26 mouse cellular contexts compared by ENCODE assay signal in genomic region chr4:98587686-98588085, GRCm38 (mm10).
DNase-seq lines count a peak whose midpoint lies in the region; ATAC-seq and TF ChIP-seq lines count a peak whose summit lies in the region.
"Had no signal": no experiment of that assay in that cellular context is flagged by ENCODE, and none has a peak within 500 bp of the region (broad histone marks: within the 10 kb centered on the region; RNA-seq: fewer than 3 reads in every experiment).

No protein-coding gene starts in this region.

- H3K9me3 ChIP-seq in kidney, embryonic 14.5 days (ENCODE audit: control insufficient read depth, low read length) = no peaks in the 10 kb centered on the region
- no peaks in the 10 kb centered on the region for H3K9me3 ChIP-seq in midbrain, embryonic 13.5 days
- no peaks in the 10 kb centered on the region for H3K9me3 ChIP-seq in intestine, postnatal 0 days (ENCODE audit: control insufficient read depth)
- H3K9me3 ChIP-seq: forebrain, embryonic 15.5 days; hindbrain, embryonic 15.5 days; intestine, embryonic 15.5 days; midbrain, embryonic 10.5 days; stomach, embryonic 15.5 days had no signal

- no peak for DNase-seq in cerebellum, postnatal 4 days (ENCODE audit: low spot score in 2 of 2)
- DNase-seq in 3T3-L1 (ENCODE audit: low read depth, low spot score) = peak; percentile 35
- DNase-seq in cerebellum, adult 11 months = peak; percentile 65
- DNase-seq in cerebellum, adult 9-11 months = peak; percentile 85
- DNase-seq: adrenal gland, adult 2 months; embryo, embryonic 11 days; gastrocnemius, postnatal 14 days; heart, adult 11 months; kidney, postnatal 10 days; left cerebral cortex, postnatal 4 days; lung, adult 18-20 months; lung, postnatal 10 days; right cerebral cortex, postnatal 4 days; thymus, postnatal 25 days had no signal

- H3K27ac ChIP-seq in kidney, embryonic 14.5 days (ENCODE audit: low read depth, low read length) = no peak overlapping the region
- no peak overlapping the region for H3K27ac ChIP-seq in midbrain, embryonic 13.5 days
- H3K27ac ChIP-seq in intestine, postnatal 0 days (ENCODE audit: low read depth, low read length) = no peak overlapping the region
- H3K27ac ChIP-seq: forebrain, embryonic 15.5 days; hindbrain, embryonic 15.5 days; intestine, embryonic 15.5 days; midbrain, embryonic 10.5 days; stomach, embryonic 15.5 days had no signal

- no peak overlapping the region for H3K4me2 ChIP-seq in kidney, embryonic 14.5 days (replicated peaks; ENCODE audit: low read depth, low read length)
- no peak overlapping the region for H3K4me2 ChIP-seq in midbrain, embryonic 13.5 days (replicated peaks)
- H3K4me2 ChIP-seq in intestine, postnatal 0 days (replicated peaks; ENCODE audit: low read depth) = no peak overlapping the region
- H3K4me2 ChIP-seq: forebrain, embryonic 15.5 days; heart, embryonic 11.5 days; hindbrain, embryonic 15.5 days; intestine, embryonic 15.5 days; liver, embryonic 11.5 days; stomach, embryonic 15.5 days had no signal

- no peaks in the 10 kb centered on the region for H3K36me3 ChIP-seq in kidney, embryonic 14.5 days (ENCODE audit: control insufficient read depth, insufficient read depth, low read length)
- H3K36me3 ChIP-seq in midbrain, embryonic 13.5 days = no peaks in the 10 kb centered on the region
- H3K36me3 ChIP-seq in intestine, postnatal 0 days (ENCODE audit: control insufficient read depth, insufficient read depth) = no peaks in the 10 kb centered on the region
- H3K36me3 ChIP-seq: forebrain, embryonic 15.5 days; hindbrain, embryonic 15.5 days; intestine, embryonic 15.5 days; midbrain, embryonic 10.5 days; stomach, embryonic 15.5 days had no signal

- no peaks in the 10 kb centered on the region for H3K4me1 ChIP-seq in kidney, embryonic 14.5 days (ENCODE audit: control insufficient read depth, insufficient read depth, low read length)
- H3K4me1 ChIP-seq in midbrain, embryonic 13.5 days (replicated peaks) = no peaks in the 10 kb centered on the region
- no peaks in the 10 kb centered on the region for H3K4me1 ChIP-seq in intestine, postnatal 0 days (replicated peaks; ENCODE audit: control insufficient read depth, insufficient read depth, low read length)
- H3K4me1 ChIP-seq: forebrain, embryonic 15.5 days; hindbrain, embryonic 15.5 days; intestine, embryonic 15.5 days; stomach, embryonic 15.5 days had no signal

- no peak overlapping the region for H3K4me3 ChIP-seq in kidney, embryonic 14.5 days (ENCODE audit: low read length)
- no peak overlapping the region for H3K4me3 ChIP-seq in midbrain, embryonic 13.5 days (replicated peaks)
- no peak overlapping the region for H3K4me3 ChIP-seq in intestine, postnatal 0 days (ENCODE audit: low read depth, low read length)
- H3K4me3 ChIP-seq: forebrain, embryonic 15.5 days; hindbrain, embryonic 15.5 days; intestine, embryonic 15.5 days; midbrain, embryonic 10.5 days; stomach, embryonic 15.5 days had no signal

- TF ChIP-seq CTCF in intestine, postnatal 0 days (IDR thresholded peaks at IDR 0.05; ENCODE audit: low read depth) = no peak

- no peaks in the 10 kb centered on the region for H3K27me3 ChIP-seq in kidney, embryonic 14.5 days (ENCODE audit: control insufficient read depth, insufficient read depth, low read length)
- H3K27me3 ChIP-seq in midbrain, embryonic 13.5 days = no peaks in the 10 kb centered on the region
- H3K27me3 ChIP-seq in intestine, postnatal 0 days (replicated peaks; ENCODE audit: control insufficient read depth, insufficient read depth, low read length) = no peaks in the 10 kb centered on the region
- H3K27me3 ChIP-seq: forebrain, embryonic 15.5 days; hindbrain, embryonic 15.5 days; intestine, embryonic 15.5 days; Patski; stomach, embryonic 15.5 days had no signal

- H3K9ac ChIP-seq in kidney, embryonic 14.5 days (ENCODE audit: low read depth, low read length) = no peak overlapping the region
- no peak overlapping the region for H3K9ac ChIP-seq in midbrain, embryonic 13.5 days (replicated peaks)
- H3K9ac ChIP-seq in intestine, postnatal 0 days (ENCODE audit: low read depth, low read length) = no peak overlapping the region
- H3K9ac ChIP-seq: forebrain, embryonic 15.5 days; hindbrain, embryonic 15.5 days; intestine, embryonic 15.5 days; stomach, embryonic 15.5 days had no signal

- WGBS in kidney, embryonic 14.5 days = 85% methylated on average over 2 of the region's 2 CpGs
- 81% methylated on average over 2 of the region's 2 CpGs for WGBS in midbrain, embryonic 13.5 days
- WGBS in intestine, postnatal 0 days = 75% methylated on average over 2 of the region's 2 CpGs

- ATAC-seq in cerebellum, adult (ENCODE audit: insufficient number of reproducible peaks, low FRiP score, low TSS enrichment) = peak; percentile 77; the same call in 1 of the 2 replicates
- no peak for ATAC-seq in kidney, embryonic 14.5 days (ENCODE audit: low FRiP score, low TSS enrichment)
- no peak for ATAC-seq in midbrain, embryonic 13.5 days
- no peak for ATAC-seq in intestine, postnatal 0 days
- ATAC-seq: forebrain, embryonic 15.5 days; intestine, embryonic 15.5 days; Patski had no signal

Comparison
In these comparisons a context has a peak if more than half of its experiments do, and no peak if none do; other contexts are left out.
1. DNase-seq: peak in 3T3-L1 (single experiment), cerebellum, adult 11 months (single experiment) and cerebellum, adult 9-11 months (single experiment); none in cerebellum, postnatal 4 days (0 of 2).